Mouse (Mus musculus): Measurements from ENCODE around the gene Lmo4. TPM values are rescaled to one million over a fixed set of nuclear protein-coding genes. Genes with fewer than 3 reads are reported as not detected.

Gene Lmo4
- polyA plus RNA-seq (2012; rRNA removed), result 276 and 304 TPM in 2 replicates

- DNase-seq (ENCODE audit: extremely low spot score in 1 of 2, low spot score in 1 of 2), result peak in 1 of 2 experiments; percentile 79
Observed at GRCm38 (mm10) chr3:144204413-144205311, at the start of gene Lmo4. Gene Lmo4 (minus strand): TSS chr3:144205220.

GRCm38 (mm10) chr3:144254281-144254680, 49.3 kb upstream of the Lmo4 start:
- no peak for DNase-seq (ENCODE audit: extremely low spot score in 1 of 2, low spot score in 1 of 2)

- no peak for DNase-seq (ENCODE audit: extremely low spot score in 1 of 2, low spot score in 1 of 2)
Observed at GRCm38 (mm10) chr3:144253018-144253417, 48.0 kb upstream of the Lmo4 start.

GRCm38 (mm10) chr3:144252109-144252508, 47.1 kb upstream of the Lmo4 start:
- DNase-seq (ENCODE audit: extremely low spot score in 1 of 2, low spot score in 1 of 2), result no peak

GRCm38 (mm10) chr3:144242025-144242673, 37.1 kb upstream of the Lmo4 start:
- DNase-seq (ENCODE audit: extremely low spot score in 1 of 2, low spot score in 1 of 2), result peak; percentile 28 to 90

- no peak for DNase-seq (ENCODE audit: extremely low spot score in 1 of 2, low spot score in 1 of 2)
Observed at GRCm38 (mm10) chr3:144241161-144241560, 36.1 kb upstream of the Lmo4 start.

- DNase-seq (ENCODE audit: extremely low spot score in 1 of 2, low spot score in 1 of 2), result no peak
Observed at GRCm38 (mm10) chr3:144238482-144238881, 33.5 kb upstream of the Lmo4 start.

- DNase-seq (ENCODE audit: extremely low spot score in 1 of 2, low spot score in 1 of 2), result no peak
Observed at GRCm38 (mm10) chr3:144232347-144233008, 27.5 kb upstream of the Lmo4 start.

- DNase-seq (ENCODE audit: extremely low spot score in 1 of 2, low spot score in 1 of 2), result no peak
Observed at GRCm38 (mm10) chr3:144231931-144232330, 26.9 kb upstream of the Lmo4 start.

GRCm38 (mm10) chr3:144231419-144231818, 26.4 kb upstream of the Lmo4 start:
- no peak for DNase-seq (ENCODE audit: extremely low spot score in 1 of 2, low spot score in 1 of 2)

- DNase-seq (ENCODE audit: extremely low spot score in 1 of 2, low spot score in 1 of 2), result no peak
Observed at GRCm38 (mm10) chr3:144230016-144230415, 25.0 kb upstream of the Lmo4 start.

- no peak for DNase-seq (ENCODE audit: extremely low spot score in 1 of 2, low spot score in 1 of 2)
Observed at GRCm38 (mm10) chr3:144229312-144229711, 24.3 kb upstream of the Lmo4 start.

- no peak for DNase-seq (ENCODE audit: extremely low spot score in 1 of 2, low spot score in 1 of 2)
Observed at GRCm38 (mm10) chr3:144225456-144226240, 20.6 kb upstream of the Lmo4 start.

- DNase-seq (ENCODE audit: extremely low spot score in 1 of 2, low spot score in 1 of 2), result no peak
Observed at GRCm38 (mm10) chr3:144224594-144224993, 19.6 kb upstream of the Lmo4 start.

GRCm38 (mm10) chr3:144223377-144224105, 18.5 kb upstream of the Lmo4 start:
- no peak for DNase-seq (ENCODE audit: extremely low spot score in 1 of 2, low spot score in 1 of 2)

- DNase-seq (ENCODE audit: extremely low spot score in 1 of 2, low spot score in 1 of 2), result no peak
Observed at GRCm38 (mm10) chr3:144222381-144222780, 17.4 kb upstream of the Lmo4 start.

GRCm38 (mm10) chr3:144207498-144207897, 2.5 kb upstream of the Lmo4 start:
- peak in 1 of 2 experiments; percentile 79 for DNase-seq (ENCODE audit: extremely low spot score in 1 of 2, low spot score in 1 of 2)

GRCm38 (mm10) chr3:144206942-144207341, 1.9 kb upstream of the Lmo4 start:
- no peak for DNase-seq (ENCODE audit: extremely low spot score in 1 of 2, low spot score in 1 of 2)

- no peak for DNase-seq (ENCODE audit: extremely low spot score in 1 of 2, low spot score in 1 of 2)
Observed at GRCm38 (mm10) chr3:144206261-144206660, 1.2 kb upstream of the Lmo4 start.

Data from frontal cortex, adult 2 months (tissue).